Mouse (Mus musculus): ENCODE data around the gene Parm1. TPM values are rescaled to one million over a fixed set of nuclear protein-coding genes. Genes with fewer than 3 reads are reported as not detected.

The Parm1 gene
- total and polyA plus RNA-seq, 2 experiments from 2014 or later = 7.3 to 11.8 TPM

DNA sequence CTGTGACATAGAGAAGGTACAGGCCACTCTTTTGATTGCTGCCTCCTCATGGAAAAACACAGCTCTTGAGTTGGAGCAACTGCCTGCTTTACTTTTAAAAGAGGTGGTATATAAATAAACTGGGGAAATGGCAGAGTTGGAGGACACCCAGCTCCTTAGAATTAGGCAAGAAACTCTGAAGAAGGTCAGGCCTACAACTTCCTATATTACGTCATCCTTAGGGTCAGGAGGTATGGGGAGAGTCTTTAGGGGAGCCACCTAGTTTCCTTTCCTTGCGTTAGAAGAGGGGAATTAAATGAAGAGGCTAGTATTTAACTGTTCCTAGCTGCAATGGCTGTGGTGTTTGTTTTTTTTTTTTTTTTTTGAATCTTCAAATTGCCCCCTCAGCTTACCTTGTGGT is 93.1 kb downstream of the Parm1 start:
- no peaks in the 10 kb centered on the region for H3K27me3 ChIP-seq (ENCODE audit: insufficient read depth, low read length)
- no peak for TF ChIP-seq CTCF (IDR thresholded peaks at IDR 0.05; ENCODE audit: low read depth)

DNA sequence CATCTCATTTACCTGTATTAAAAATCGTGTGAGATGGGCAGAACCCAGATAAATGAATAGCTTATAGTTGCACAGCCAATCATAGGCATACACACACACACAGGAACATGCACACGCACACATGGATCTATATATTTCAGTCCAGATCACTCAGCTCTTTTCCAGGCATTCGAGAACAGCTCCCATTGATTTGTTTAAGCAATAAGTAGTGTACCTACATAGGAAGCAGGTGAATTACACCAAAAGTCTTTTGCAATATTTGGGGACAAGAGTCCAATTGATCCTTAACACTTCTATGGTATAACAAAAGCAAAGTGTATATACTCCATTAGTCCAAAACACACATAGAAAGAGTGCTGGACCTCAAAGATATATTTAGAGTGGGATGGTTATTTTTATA is 94.2 kb downstream of the Parm1 start:
- H3K27me3 ChIP-seq (ENCODE audit: insufficient read depth, low read length) = no peaks in the 10 kb centered on the region
- no peak overlapping the region for H3K4me2 ChIP-seq (ENCODE audit: low read depth)
- H3K4me1 ChIP-seq (ENCODE audit: insufficient read depth) = no peaks in the 10 kb centered on the region
- H3K9ac ChIP-seq = no peak overlapping the region
- no peak overlapping the region for H3K4me3 ChIP-seq (ENCODE audit: low read depth, low read length)
- WGBS = 91% methylated on average over 3 of the region's 3 CpGs
- no peak for ATAC-seq
- H3K9me3 ChIP-seq (ENCODE audit: low read length) = no peaks in the 10 kb centered on the region
- H3K27ac ChIP-seq (ENCODE audit: low read depth, low read length) = no peak overlapping the region
- no peak for DNase-seq
- no peaks in the 10 kb centered on the region for H3K36me3 ChIP-seq (ENCODE audit: insufficient read depth)
- TF ChIP-seq CTCF (IDR thresholded peaks at IDR 0.05; ENCODE audit: low read depth) = no peak

More for the DNA sequence above, 93.1 kb downstream of the Parm1 start:
- 94% methylated on average over 2 of the region's 2 CpGs for WGBS
- H3K4me3 ChIP-seq (ENCODE audit: low read depth, low read length) = no peak overlapping the region
- H3K36me3 ChIP-seq (ENCODE audit: insufficient read depth) = no peaks in the 10 kb centered on the region
- DNase-seq (no peak), ATAC-seq (no peak)
- no peaks in the 10 kb centered on the region for H3K9me3 ChIP-seq (ENCODE audit: low read length)
- H3K9ac ChIP-seq = no peak overlapping the region
- no peak overlapping the region for H3K4me2 ChIP-seq (ENCODE audit: low read depth)
- no peaks in the 10 kb centered on the region for H3K4me1 ChIP-seq (ENCODE audit: insufficient read depth)
- no peak overlapping the region for H3K27ac ChIP-seq (ENCODE audit: low read depth, low read length)

DNA sequence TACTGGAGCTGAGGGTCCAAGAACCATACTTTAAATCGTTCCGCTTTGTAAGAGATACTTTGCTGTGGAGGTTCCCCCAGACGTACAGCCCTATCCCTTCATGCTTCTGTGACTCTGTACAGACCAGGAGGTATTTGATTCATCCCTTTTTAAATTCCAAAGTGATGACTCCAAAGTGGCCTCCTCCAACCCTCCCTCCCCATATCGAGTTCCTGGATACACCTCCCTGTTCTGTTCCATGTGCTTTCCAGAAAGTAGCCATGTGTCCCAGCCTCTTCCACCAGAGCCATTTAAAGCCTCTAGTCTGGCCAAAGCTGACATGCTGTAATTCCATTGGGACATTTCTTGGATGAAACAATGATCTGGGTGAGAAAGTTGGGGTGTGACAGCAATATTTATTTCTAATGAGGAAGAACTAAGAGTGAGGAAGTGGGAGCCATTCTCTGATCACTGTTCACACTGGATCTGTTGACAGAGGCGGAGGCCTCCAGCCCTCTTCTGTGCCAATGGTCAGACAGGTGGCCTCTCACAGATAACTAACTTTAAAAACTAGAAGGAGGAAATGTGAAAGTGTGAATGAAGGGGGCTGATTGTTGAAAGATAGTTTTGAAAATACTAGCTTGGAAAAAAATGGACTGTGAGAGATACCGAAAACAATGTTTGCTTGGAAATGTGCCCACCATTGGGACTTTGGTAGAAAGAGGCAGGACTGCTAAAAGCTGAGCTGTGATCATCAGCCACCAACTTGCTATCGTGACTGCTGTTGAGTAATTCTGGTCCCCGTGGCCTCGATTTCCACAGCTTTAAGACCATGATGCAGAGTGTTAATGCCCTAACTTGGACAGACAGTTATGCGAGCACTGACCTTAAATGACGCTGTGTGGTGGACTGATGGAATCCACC is 100.2 kb downstream of the Parm1 start:
- no peaks in the 10 kb centered on the region for H3K36me3 ChIP-seq (ENCODE audit: insufficient read depth)
- no peak for TF ChIP-seq CTCF (IDR thresholded peaks at IDR 0.05; ENCODE audit: low read depth)
- ATAC-seq = no peak
- no peaks in the 10 kb centered on the region for H3K9me3 ChIP-seq (ENCODE audit: low read length)
- H3K4me1 ChIP-seq (ENCODE audit: insufficient read depth) = no peaks in the 10 kb centered on the region
- no peak overlapping the region for H3K4me3 ChIP-seq (ENCODE audit: low read depth, low read length)
- 92% methylated on average over 11 of the region's 11 CpGs for WGBS
- no peak overlapping the region for H3K4me2 ChIP-seq (ENCODE audit: low read depth)
- no peak overlapping the region for H3K9ac ChIP-seq
- no peaks in the 10 kb centered on the region for H3K27me3 ChIP-seq (ENCODE audit: insufficient read depth, low read length)
- no peak for DNase-seq
- no peak overlapping the region for H3K27ac ChIP-seq (ENCODE audit: low read depth, low read length)

DNA sequence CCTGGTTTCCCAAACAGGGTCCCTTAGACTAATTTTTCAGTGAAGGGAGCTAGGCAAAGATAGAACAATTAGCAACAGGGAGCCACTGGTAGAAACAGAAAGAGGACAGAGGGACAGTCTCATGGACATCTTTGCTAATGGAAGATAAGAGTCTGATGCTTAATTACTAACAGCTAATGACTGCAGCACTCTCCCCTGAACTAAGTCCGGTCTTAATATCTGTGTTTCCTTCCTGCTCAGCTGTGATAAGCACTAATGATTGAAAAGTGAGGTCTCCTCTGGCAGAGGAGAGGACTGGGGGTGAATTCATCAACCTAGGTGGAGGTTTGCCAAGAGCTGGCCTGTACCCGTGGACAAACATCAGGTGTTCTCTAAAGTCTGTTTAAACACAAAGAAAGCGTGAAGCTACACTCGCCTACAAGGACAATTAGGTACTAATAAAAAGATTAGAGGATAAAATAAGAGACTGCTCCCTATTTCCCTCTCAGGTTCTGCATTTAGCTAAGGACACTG is 101.3 kb downstream of the Parm1 start:
- Histone ChIP-seq H3K9ac (no peak overlapping the region), H3K27me3 (ENCODE audit: insufficient read depth, low read length) (no peaks in the 10 kb centered on the region), H3K4me2 (ENCODE audit: low read depth) (no peak overlapping the region), H3K4me1 (ENCODE audit: insufficient read depth) (no peaks in the 10 kb centered on the region), H3K27ac (ENCODE audit: low read depth, low read length) (no peak overlapping the region), H3K9me3 (ENCODE audit: low read length) (no peaks in the 10 kb centered on the region), H3K36me3 (ENCODE audit: insufficient read depth) (no peaks in the 10 kb centered on the region), H3K4me3 (ENCODE audit: low read depth, low read length) (no peak overlapping the region)
- DNase-seq (no peak), ATAC-seq (no peak)
- 56% methylated on average over 4 of the region's 4 CpGs for WGBS
- TF ChIP-seq CTCF (IDR thresholded peaks at IDR 0.05; ENCODE audit: low read depth) = no peak

DNA sequence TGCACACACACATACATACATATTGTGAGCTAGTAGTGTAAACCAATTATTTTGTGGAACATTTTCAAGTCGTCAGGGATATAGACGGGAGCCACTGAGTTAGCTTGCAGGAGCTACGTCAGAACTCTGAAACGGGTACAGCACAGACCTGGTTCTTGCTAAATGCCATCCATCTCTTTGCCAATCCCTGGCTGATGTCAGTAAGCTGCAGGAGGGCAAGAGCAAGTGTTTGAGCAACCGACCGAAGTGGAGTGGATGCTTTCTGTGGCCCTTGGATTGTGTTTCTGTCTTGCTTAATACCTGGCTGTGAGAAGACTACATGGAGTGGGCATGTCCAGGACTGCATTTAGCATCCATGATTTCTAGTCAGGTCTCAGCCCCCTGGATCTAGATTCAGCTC is 103.8 kb downstream of the Parm1 start:
- DNase-seq (no peak), ATAC-seq (no peak)
- Histone ChIP-seq H3K27me3 (ENCODE audit: insufficient read depth, low read length) (no peaks in the 10 kb centered on the region), H3K9me3 (ENCODE audit: low read length) (no peaks in the 10 kb centered on the region), H3K36me3 (ENCODE audit: insufficient read depth) (no peaks in the 10 kb centered on the region), H3K4me1 (ENCODE audit: insufficient read depth) (no peaks in the 10 kb centered on the region), H3K4me3 (ENCODE audit: low read depth, low read length) (no peak overlapping the region), H3K4me2 (ENCODE audit: low read depth) (no peak overlapping the region), H3K9ac (no peak overlapping the region), H3K27ac (ENCODE audit: low read depth, low read length) (no peak overlapping the region)
- TF ChIP-seq CTCF (IDR thresholded peaks at IDR 0.05; ENCODE audit: low read depth) = no peak
- 89% methylated on average over 6 of the region's 6 CpGs for WGBS

DNA sequence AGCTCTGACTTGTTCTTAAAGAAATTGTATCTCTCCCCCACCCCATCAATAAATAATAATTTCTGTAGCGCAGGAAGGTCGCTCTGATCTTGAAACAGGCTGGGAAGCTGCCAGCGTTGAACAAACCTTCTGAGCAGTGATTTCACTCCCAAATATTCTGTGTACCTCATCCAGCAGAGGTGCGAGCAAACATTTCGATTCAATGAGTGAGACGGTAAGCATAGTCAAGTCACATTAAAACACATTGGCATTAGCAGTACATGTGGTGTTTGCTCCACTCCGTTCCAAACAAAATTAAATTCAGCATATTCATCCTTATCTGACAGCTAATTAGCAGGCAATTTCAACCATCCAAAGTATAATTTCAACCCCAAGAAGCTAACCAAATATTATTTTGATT is 109.4 kb downstream of the Parm1 start:
- ATAC-seq (peak; percentile 14; the same call in 1 of the 2 replicates), DNase-seq (peak; percentile 14)
- Histone ChIP-seq H3K9ac (no peak overlapping the region), H3K27me3 (ENCODE audit: insufficient read depth, low read length) (no peaks in the 10 kb centered on the region), H3K36me3 (ENCODE audit: insufficient read depth) (no peaks in the 10 kb centered on the region), H3K4me3 (ENCODE audit: low read depth, low read length) (no peak overlapping the region), H3K27ac (ENCODE audit: low read depth, low read length) (no peak overlapping the region), H3K4me2 (ENCODE audit: low read depth) (no peak overlapping the region), H3K9me3 (ENCODE audit: low read length) (no peaks in the 10 kb centered on the region), H3K4me1 (ENCODE audit: insufficient read depth) (no peaks in the 10 kb centered on the region)
- 54% methylated on average over 7 of the region's 7 CpGs for WGBS
- TF ChIP-seq CTCF (IDR thresholded peaks at IDR 0.05; ENCODE audit: low read depth) = no peak

DNA sequence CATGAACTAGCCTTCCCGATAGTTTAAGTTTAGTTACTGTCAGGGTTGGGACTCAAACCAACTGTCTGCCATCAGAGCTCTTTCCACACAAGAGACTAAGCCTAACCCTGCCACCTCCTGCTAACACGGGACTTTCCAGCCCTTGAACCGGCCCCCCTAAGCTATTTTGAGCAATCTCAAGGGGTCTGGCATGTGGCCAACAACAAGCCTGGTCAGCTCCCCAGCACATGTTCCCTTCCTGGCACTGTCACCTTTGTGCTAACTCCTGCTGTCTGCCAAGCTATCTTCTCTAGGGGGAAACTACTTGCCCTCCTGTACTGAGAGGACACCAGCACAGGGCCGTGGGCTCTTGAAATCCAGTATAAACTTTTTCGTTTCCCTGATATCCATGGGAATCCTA is 112.1 kb downstream of the Parm1 start:
- TF ChIP-seq CTCF (IDR thresholded peaks at IDR 0.05; ENCODE audit: low read depth) = no peak
- DNase-seq = no peak
- no peak overlapping the region for H3K9ac ChIP-seq
- no peak overlapping the region for H3K4me2 ChIP-seq (ENCODE audit: low read depth)
- H3K4me1 ChIP-seq (ENCODE audit: insufficient read depth) = no peaks in the 10 kb centered on the region
- H3K4me3 ChIP-seq (ENCODE audit: low read depth, low read length) = no peak overlapping the region
- H3K27me3 ChIP-seq (ENCODE audit: insufficient read depth, low read length) = no peaks in the 10 kb centered on the region
- H3K36me3 ChIP-seq (ENCODE audit: insufficient read depth) = no peaks in the 10 kb centered on the region
- H3K9me3 ChIP-seq (ENCODE audit: low read length) = no peaks in the 10 kb centered on the region
- H3K27ac ChIP-seq (ENCODE audit: low read depth, low read length) = no peak overlapping the region
- ATAC-seq = no peak
- 57% methylated on average over 5 of the region's 5 CpGs for WGBS
